Mouse (Mus musculus) 3134 (cell line): ENCODE data around the gene Mcm5.
A peak's percentile ranks its signal among the peaks of the same experiment; 100 is the strongest.

Source experiments
- DNase-seq: peaks from one replicate; pipeline ENCODE4 v3.0.0-alpha.2; 2011; ENCODE audit warnings: low spot score; ENCODE audit not compliant: insufficient read length; ENCODE audit errors: extremely low read depth

The Mcm5 gene

GRCm38 (mm10) chr8:75093399-75094156 lies 15.8 kb upstream of the Mcm5 start, which contains the start of gene Hmox1:
TSS of gene Hmox1 (plus strand) at chr8:75093621.
- DNase-seq, result peak; percentile 96

- DNase-seq, result no peak
Measured at GRCm38 (mm10) chr8:75102956-75103355, 6.4 kb upstream of the Mcm5 start.

- DNase-seq, result no peak
Measured at GRCm38 (mm10) chr8:75103376-75103878, 5.9 kb upstream of the Mcm5 start.

- peak; percentile 59 for DNase-seq
Measured at GRCm38 (mm10) chr8:75108527-75109235, 688 bp upstream of the Mcm5 start.

DNA sequence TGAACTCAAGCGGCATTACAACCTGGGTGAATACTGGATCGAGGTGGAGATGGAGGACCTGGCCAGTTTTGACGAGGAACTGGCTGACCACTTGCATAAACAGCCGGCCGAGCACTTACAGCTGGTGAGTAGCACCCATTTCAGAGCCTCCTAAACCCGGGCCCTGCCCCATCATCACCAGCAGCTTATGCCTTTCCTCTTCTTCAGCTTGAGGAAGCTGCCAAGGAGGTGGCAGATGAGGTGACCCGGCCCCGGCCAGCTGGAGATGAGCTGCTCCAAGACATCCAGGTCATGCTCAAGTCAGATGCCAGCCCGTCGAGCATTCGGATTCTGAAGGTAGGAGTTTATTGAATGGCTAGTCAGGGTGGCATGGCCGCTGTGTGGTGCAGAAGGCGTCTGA lies 724 bp downstream of the Mcm5 start:
- peak; percentile 28 for DNase-seq

- no peak for DNase-seq
Measured at GRCm38 (mm10) chr8:75118505-75118904, 9.1 kb downstream of the Mcm5 start.

GRCm38 (mm10) chr8:75119287-75119686 lies 9.9 kb downstream of the Mcm5 start:
- no peak for DNase-seq

DNA sequence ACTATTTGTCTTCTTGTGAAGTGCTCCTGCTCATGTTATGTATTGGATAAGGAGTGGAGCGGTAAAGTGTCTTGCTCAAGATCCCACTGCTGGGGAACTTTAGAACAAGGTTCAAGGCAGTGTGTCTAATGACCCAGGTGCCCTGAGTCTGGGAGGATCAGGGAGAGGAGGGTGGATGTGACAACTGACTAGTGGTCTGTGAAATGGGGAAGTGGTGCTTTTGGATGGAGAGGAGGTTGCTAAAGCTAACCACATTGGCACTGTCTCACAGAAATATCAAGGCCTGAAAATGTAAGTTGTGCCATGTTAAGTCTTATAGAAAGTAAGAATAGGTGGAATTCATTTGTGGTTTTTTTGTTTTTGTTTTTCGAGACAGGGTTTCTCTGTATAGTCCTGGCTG lies 10.4 kb downstream of the Mcm5 start:
- DNase-seq, result no peak

DNA sequence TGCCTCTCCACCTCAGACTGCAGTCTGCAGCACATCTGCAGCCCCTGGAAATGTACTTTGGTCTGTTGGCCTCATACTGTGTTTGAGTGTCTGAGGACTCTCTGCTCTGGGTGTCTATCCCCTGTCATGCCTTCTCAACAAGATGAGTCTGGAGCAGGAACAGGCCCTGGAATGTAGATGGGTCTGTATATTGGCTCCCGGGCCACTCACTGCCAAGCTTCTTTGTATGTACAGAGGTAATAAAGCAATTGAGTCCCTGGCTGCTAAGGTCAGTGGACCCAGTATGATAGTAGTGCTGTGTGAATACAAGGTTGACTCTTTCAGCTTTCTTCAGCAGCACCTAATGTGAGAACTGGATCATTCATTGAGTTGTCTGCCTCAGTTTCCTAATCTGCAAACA lies 18.0 kb downstream of the Mcm5 start:
- no peak for DNase-seq

DNA sequence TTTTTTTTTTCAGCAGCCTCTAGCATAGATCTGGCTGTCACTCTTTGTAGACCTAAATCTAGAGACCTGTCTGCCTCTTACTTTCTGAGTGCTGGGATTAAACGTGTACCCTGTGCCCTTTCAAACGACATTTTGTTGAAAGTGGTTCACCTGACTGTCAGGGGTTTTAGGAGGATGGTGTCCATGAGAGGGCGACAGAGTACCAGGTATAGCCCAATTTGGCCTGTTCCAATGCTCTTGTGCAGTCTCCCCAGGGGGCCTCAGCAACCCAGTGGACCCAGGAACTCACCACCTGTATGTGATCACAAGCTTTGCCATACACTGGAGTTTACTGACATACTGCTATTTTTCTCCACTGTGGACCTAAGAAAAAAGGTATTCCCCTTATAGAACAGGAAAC lies 23.1 kb downstream of the Mcm5 start:
- no peak for DNase-seq

DNA sequence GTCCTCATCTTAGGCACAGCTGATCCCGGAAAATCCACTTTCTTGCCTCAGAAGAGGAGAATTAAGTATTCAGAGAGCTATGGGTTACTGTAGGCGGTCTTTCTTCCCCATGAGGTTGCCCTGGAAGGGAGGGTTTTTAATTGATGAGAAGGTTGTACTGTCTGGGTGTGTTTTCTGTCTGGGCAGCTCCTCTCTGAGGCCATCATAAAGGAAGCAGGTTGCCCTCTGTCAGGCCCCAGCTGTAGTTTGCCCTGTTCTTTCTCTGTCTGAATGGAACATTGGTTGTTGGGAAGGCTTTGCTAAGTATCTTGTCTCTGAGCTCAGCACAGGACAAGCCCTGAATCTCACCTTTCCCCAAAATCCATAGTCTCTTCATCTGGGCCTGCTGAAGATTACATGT lies 24.0 kb downstream of the Mcm5 start:
- no peak for DNase-seq

GRCm38 (mm10) chr8:75134603-75135391 lies 25.4 kb downstream of the Mcm5 start:
- no peak for DNase-seq

DNA sequence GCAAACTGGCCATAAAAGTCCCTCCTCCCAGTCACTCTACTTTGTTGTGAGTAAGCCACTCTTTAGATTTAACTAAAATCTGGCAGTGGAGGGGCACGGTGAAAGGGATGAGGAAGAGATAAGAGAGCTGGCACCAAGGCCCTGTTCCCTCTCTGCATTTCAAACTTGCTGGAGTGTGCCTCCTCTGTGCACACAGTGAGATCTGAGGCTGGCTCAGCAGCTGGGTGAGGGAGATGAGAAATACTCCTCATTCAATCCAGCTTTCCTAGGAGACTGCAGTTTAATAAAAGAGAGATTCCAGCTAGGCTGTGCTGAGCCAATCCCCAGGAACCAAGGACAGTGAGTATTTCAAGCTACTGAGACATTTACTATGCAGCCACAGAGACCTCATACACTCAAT lies 26.4 kb downstream of the Mcm5 start:
- no peak for DNase-seq

DNA sequence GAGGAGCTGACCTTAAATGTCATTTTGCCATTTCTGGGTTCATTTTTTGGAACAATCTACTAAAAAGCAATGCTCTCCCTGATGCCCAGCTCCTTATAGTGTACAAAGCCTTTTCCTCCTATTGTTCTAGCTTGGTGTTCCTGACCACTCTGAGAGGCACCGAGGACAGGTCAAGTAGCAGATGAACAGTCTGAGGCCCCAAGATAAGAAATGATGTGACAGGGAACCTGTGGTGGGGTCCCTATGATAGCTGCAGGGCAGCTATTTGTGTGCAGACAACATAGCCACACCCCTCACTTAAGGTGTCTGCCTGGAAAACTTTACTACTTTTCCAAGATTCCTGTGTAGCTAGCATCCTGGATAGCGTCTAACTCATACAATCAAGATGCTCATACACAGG lies 26.9 kb downstream of the Mcm5 start:
- DNase-seq, result no peak

GRCm38 (mm10) chr8:75137536-75137935 lies 28.2 kb downstream of the Mcm5 start:
- DNase-seq, result no peak

DNA sequence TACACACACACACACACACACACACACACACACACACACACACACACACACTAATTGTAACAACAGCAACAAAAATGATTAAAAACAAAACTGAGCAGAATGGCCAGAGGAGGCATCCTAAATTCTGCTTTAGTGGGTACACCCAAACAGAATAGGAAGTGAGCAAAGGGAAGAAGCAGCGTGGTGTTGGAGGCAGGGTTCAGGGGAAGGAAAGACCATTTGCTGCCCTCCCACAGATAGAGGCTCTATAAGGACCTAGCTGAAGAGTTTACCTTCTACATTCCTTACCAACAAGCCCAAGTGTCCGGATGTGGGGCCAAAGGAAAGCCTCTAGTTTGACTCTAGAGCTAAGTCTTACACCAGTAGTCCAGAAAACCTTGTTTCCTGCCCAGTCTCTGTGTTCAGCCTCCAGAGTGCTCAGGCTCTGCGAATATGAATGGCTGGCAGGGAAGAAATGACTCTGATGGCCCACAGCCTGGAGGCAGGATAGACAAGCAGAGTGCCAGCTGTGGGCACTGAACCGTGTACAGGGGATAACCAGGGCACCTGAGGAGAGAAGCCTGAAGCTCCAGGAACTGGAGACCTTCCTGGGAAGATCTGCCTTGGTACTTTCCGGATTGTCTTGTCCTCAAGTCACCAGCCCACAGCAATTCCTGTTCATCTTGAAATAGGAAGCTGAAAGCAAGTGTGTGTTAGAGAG lies 41.7 kb downstream of the Mcm5 start:
- no peak for DNase-seq

DNA sequence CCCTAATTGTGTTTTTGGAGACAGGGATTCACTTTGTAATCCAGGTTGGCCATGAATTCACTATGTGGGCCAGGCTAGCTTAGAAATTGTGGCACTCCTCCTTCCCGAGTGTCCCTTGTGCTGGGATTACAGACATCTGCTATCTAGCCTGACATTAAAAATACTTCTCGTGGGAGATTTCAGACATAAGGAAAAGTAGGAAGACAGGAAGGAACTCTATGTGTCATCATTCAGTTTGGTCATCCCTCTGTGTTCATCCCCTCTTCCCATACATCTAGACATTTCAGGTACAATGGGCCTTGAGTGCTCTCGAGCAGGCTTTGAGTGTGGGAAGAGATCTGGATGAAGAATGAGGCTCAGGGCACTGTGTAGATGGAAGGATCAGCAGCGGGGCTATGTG lies 42.4 kb downstream of the Mcm5 start:
- no peak for DNase-seq

DNA sequence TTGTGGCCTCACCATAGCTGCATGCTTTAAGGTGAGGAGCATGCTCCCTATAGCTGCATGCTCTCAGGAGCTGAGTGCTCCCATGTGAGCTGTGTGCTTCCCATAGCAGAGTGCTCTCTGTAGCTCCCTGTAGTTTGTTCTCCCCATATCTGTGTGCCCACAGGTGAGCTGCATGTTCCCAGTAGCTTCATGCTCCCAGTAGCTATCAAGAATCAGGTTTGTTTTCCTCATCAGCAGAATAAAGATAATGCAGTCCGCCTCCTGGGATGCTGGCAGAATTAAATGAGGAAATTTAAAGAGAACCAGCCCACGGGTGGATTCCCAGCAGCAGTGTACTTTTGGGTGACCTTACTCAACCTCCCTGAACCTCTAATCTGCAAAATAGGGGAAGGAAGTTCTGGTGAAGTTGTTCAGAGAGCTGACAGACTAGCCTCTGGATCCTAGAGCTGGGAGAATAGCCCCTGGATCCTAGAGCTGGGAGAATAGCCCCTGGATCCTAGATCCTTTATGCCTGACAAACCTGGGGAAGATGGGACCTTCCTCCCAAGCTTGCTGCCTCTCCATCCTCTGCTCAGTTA lies 43.2 kb downstream of the Mcm5 start:
- DNase-seq, result no peak

GRCm38 (mm10) chr8:75154855-75155478 lies 45.6 kb downstream of the Mcm5 start:
- DNase-seq, result no peak
